Mouse (Mus musculus): ENCODE data around the gene Ripk1. TPM values are rescaled to one million over a fixed set of nuclear protein-coding genes. Genes with fewer than 3 reads are reported as not detected.

The Ripk1 gene
- 1 to 10 TPM; 5.5 to 7.9 (median 6.0) TPM for total RNA-seq (2022)

DNA sequence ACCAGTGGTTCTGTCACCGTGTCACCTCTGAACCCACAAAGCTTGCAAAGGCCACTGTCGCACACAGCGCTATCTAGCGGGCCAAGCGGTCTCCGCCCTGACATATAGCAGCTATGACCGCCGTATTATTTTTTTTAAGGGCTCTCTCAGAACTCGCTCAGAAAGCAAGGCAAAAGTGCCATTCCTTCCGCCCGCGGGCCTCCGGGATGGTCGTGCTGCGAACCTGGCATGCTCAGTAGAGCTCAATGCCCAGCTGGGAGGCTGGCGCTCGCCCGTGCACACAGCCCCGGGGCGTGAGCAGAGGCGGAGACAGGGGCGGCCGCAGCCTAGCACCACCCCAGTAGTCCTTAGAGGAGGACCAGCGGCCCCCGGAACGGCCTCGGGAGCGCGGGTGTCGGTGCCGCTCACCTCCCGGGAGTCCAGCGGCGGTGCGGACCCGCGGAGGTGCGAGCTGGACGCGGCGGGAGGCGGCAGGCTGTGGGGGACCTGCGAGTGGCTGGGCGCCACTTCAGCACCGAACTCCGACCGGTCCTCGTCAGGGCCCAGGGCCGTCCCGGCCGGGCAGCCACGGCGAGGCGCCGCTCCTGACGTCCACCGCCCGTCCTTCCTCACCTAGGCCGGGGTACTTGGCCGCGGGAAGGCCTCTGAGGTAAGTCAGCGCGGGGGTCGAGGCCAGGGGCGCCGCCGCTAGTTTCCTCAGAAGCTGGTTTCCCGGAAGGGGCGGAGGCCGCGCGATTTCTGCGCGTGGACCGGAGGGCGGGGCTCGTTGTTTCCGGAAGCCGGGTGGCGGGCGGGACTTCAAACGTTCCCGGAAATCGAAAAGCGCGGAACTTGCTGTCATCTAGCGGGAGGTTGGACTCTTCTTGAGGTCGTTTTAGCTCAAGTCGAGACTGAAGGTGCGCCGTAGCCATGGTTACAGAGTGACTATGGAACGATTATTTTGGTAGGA, at the start of gene Ripk1, which contains the start of gene Serpinb6a:
TSS of gene Ripk1 (plus strand) at position 306 of the 949 bp plus-strand sequence.
TSS of gene Serpinb6a (minus strand) at position 737 of the 949 bp plus-strand sequence.
- DNase-seq (ENCODE audit: low spot score), result peak; percentile 92

DNA sequence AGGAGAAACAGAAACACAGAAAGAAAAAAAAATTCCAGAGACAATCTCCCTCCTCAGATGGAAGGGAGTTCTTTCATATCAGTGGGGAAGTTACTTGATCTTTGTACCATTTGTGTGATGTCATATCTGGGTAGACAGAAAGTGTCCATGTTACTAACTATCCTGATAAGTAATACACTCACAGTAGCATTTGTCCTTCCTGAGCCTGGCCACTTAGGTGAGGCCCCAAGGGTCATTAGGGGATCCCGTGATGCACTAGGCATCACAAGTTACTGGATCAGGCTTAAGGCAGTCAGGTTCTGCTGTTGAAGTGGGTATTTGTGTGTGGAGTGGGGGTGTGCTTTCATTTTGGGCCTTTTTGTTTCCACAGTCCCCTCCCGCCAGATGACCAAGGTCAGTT, 49.2 kb upstream of the Ripk1 start:
- no peak for DNase-seq (ENCODE audit: low spot score)

DNA sequence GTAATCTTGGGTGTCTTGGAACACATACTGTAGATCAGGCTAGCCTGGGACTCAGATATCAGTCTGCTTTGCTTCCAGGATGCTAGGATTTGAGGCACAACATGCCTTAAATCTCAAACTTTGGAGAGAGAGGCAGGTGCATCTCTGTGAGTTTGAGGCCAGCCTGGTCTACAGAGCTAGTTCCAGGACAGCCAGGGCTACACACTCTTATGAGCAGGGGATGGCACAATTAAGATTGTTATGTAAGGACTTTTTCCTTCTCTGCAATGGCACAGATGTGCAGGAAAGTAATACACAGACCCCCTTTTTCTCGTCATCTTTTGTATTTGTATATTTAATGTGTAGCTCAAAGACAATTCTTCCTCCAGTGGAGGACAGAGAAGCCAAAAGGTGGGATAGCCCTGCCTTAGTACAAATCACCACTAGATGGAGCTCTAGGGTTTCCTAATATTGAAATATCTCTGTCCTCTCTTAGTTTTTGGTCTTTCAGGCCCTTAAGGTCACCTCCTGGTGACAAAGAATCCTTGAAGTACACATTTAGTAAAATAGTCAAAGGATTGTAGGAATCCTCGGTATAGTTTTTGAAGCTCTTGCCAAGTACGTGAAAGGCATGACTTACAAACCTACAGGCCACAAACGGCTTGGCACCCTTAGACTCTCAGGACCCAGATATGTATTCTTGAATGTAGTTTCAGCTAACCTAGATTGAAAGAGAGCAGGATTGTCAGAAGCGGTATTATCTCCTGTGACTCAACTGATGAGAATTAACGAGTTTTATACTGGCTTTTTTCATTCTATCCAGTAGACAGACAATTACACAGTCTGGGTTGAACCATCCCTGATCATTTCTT, 45.4 kb upstream of the Ripk1 start:
- DNase-seq (ENCODE audit: low spot score), result peak; percentile 75

DNA sequence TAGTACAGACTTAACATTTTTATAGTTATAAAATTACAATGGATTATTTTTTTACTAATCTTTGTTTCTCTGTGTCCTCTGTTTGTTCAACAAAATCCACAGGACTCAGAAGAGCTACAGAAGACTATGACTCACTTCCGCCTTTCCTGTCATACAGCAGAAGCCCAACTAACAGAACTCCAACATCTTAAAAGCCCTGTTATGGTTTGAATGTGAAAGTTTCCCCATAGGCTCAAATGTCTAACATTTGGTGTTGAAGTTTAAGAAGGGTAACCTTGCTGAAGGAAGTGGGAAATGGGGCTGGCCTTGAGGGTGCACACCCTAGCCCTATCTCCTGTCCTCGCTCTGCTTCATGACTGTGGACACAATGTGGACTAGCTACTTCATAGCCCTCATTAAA, 42.4 kb upstream of the Ripk1 start:
- DNase-seq (ENCODE audit: low spot score), result no peak

DNA sequence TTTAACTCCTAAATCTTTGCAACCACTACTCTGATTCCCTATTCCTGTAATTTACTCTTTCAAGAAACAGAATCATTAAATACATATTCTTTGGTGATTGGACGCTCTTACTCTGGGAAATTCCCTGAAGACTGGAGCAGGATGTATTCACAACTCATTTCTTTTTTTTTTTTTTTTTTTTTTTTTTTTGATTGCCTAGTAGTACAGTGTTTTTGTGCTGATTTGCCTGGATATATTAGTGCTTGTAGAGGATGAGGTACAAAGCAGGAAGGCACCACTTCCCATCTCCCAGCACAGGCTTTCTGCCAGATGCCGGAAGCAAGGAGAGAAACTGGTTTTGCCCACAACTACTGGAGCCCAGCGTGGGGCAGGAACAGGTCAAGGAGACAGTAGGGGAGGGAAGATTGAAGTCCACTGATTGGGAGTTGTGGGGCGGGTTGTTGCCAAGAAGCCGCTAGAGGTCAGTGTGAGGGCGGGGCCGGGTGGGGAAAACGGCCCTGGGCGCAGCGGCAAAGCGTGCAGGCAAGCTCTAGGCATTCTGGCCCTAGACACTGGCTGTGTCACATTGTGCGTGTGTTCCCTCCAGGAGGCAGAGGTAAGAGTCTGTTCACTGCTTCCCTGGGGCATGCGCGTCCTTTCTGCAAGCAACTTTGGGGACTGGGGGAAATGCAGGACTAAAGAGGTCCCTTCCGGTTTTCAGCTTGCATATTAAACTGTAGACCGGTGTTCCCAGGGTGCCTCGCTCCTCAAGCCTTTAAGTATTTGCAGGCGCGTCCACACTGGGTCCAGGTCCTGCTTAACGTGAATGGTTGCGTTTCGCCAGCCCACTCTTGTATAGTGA, 37.7 kb upstream of the Ripk1 start, which contains the start of gene Nqo2:
TSS of gene Nqo2 (plus strand) at position 482 of the 841 bp plus-strand sequence.
- DNase-seq (ENCODE audit: low spot score), result peak; percentile 80

DNA sequence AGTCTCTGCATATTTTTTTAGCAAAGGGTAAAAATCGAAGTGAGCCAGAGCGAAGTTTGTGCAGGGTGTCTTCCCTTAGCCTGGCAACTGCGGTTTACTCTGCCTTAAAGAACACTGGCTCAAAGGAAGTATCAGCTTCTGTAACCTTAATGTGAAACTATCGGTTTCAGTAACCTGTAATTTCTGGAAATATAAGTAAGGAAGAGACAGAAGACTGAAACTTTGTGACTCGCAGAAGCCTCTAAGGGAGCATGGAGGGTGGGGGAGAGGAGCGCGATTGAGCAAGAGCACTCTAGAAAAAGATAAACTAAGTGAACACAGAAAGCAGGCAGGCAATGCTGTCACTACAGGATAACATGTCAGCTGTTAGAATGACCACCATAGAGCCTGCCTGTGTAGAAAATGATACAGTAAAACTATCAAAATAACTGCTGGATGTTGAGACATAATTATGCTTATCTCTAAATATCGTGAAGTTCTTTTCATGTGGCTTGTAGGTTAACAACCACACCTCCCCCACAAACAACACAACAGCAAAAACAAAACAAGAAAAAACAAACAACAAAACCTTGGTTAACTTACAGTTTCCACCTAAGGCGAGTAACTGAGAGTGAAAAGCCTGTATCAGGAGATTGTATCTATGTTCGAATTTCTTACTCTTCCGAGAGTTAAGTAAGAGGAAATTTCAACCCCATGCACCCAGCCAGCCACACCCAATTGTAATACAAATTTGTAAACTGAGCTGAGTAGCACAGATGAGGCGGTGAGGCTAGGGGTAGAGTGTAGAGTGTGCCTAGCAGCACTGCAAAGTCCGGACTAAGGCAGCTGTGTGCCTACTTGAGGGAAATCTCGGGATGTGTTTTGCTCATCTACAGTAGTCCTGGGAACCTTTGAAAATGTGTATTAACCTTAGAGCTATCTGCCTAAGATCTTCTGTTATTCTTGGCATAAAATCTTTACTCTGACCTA, 36.8 kb upstream of the Ripk1 start:
- DNase-seq (ENCODE audit: low spot score), result no peak

DNA sequence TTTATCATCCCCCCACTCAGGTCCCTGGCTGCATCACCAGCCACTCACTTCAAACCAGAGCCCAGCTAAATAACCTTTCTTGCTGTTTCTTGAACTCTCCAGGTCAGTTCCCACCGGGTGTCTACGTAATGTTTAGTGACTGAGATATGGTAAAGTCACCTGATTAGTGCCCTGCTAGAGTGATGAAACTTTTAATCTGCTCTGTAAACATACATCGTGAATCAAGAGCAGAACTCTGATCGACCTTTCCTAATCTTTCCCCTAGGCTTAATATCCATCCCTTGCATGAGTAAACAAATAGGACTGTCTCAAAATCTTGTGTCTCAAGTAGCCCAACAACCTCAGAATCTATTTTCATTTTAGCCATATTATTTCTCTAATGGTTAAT, 36.1 kb upstream of the Ripk1 start:
- no peak for DNase-seq (ENCODE audit: low spot score)

DNA sequence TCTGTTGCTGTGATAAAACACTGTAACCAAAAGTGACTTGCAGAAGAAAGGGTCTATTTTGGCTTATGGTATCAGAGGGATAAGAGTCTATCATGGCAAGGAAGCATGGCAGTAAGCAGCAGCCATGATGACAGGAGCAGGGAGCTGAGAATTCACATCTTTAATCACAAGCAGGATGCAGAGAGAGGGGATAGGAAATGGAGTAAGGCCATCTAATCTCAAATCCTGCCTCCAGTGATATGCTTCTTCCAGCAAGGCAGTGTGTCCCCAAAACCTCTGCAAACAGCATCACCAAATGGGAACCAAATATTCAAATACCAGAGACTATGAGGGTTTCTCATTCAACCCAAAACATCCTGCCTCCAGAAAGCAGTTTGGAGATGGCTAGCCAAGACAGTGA, 35.6 kb upstream of the Ripk1 start:
- DNase-seq (ENCODE audit: low spot score), result no peak

DNA sequence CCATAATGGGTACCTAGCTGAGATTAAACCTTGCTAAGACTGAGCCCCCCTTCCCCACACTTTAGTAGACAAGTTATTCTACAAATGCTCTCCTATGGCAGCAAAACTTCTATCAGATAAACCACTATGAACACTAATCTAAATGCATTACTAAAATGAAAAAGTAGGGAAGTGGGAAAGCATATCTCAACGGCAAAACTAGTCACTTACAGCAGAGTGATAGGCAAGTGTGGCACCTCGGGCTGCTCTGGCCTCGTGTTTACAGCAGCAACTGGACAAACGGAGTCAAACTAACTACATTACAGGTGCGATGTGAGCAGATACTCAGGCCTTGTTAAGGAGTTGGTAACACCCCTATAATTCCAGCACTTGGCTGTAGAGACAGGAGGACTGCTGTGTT, 12.5 kb upstream of the Ripk1 start:
- no peak for DNase-seq (ENCODE audit: low spot score)

DNA sequence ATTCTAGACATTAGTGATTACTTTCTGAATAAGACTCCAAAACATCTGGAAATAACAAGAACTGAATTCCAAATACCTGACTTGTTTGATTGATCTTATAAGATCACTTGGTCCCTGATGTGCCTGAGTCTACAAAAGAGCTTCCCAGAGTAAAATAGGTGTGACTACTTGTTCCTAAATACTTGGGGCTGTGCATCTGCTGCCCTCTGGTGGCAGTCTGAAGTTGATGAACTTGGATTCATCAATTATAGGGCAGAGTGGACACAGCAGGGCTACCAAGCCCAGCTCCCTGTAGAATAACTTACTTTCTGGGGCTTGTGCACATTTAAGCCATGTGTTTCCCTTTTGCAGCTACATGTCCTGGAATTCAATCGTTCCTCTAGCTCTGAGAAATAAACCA, 7.0 kb upstream of the Ripk1 start:
- DNase-seq (ENCODE audit: low spot score), result peak; percentile 76

DNA sequence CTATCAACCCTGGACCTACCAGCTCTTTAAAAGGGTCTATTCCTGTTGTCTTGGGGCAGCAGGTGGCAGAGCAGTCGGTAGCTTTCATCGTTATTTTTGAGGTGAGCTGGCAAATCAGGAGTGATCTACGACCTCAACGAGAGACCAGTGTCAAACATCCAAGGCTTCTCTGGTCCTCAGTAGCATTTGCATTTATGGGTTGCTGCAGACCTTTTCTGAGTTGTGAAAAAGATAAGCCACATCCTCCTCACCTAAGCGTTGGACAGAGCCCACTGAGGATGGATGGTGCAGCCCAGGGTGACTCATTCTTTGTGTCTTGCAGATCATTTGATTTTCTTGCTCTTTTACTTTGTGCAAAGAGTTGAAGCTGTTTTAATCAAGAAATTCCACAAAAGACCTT, 895 bp downstream of the Ripk1 start:
- no peak for DNase-seq (ENCODE audit: low spot score)

DNA sequence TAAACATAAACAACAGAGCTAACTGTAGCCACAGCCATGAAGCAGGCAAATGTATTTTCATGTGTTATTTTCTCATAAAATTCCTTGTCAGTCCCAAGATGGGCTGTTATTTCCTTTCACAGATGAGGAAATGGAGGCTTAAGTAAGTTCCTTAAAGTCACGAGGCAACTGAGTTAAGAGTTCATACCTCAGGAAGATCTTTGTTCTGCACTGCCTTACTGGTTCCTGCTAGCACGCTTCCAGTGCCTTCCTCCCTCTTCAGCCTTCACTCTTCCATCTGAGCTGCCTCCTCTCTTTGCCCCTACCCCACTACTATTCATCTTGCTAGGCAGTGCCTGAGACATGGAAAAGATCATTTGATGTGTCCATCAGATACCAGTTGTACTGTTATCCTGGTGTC, 5.1 kb downstream of the Ripk1 start:
- DNase-seq (ENCODE audit: low spot score), result peak; percentile 13

DNA sequence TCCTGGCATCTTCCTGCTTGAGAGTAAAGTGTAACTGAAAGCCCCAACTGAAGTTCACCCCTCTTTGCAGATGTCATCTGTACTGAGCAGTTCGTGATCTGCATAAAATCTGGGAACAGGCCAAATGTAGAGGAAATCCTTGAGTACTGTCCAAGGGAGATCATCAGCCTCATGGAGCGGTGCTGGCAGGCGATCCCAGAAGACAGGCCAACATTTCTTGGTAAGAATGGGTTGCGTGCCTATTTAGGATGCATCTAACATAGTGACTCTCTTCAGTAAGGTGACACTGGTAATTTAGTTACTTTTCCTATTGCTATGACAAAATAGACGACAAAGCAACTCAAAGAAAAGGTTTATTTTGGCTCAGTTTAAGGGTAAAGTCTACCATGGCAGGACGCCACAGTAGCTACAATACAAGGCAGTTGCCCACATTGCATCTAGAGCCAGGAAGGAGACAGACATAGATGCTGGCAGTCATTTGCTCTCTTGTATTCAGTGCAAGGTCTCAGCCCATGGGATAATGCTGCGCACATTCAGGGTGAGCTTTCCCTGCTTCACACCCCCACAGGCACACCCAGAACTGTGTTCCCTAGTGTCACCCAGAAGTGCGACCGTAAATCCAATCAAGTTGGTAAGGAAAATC, 14.9 kb downstream of the Ripk1 start:
- DNase-seq (ENCODE audit: low spot score), result no peak

DNA sequence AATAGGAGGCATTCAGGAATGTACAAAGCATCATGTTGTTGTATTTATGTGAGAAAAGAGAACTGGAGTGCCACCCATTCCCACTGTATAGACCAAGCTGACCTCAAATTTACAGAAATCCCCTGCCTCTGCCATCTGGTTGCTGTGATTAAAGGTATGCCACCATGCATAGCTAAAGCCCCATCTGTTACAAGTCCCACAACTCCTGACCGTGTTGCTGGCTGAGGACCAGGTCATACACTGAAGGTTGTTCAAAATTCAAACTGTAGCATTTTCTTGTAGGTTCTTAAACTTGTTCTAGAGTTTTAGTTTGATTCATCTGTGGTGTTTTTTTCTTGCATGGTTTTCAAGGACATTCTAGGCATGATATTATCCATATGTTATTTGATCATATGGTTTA, 16.4 kb downstream of the Ripk1 start:
- no peak for DNase-seq (ENCODE audit: low spot score)

DNA sequence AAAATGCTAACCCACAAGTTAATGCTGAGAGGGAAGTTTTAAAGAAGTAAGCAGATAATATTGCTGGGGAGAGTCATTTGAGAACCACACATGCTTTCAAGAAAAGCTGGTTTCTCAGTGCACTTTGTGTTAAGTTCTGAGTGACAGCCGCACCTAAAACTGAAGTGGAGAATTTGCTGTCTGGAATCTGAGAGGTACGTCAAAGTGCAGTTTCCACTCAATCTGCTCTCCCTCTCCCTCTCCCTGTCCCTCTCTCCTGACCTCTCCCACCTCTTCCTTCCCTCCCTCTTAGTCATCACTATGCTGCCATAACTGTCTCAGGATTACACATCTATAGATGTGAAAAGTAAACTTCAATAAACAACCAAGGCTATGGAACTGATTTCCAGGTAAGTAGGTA, 19.8 kb downstream of the Ripk1 start:
- DNase-seq (ENCODE audit: low spot score), result no peak

DNA sequence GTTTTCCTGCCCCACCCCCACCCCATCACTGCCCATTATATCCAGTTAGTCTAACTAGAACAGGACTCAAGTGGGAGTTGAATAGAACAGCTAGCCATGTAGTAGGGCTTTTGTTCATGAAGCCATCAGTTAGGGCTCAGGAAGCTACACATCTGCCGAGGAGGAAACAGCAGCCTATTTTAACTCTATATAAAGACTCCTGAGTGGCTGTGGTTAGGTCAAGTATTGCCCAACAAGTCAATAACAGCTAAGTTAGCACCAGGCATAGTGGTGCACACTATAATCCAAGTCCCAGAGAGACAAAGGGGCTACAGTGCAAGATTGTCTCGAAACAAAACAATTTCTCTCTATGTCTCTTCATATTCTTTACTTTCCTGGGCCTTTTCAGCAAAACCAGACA, 29.9 kb downstream of the Ripk1 start:
- DNase-seq (ENCODE audit: low spot score), result no peak

DNA sequence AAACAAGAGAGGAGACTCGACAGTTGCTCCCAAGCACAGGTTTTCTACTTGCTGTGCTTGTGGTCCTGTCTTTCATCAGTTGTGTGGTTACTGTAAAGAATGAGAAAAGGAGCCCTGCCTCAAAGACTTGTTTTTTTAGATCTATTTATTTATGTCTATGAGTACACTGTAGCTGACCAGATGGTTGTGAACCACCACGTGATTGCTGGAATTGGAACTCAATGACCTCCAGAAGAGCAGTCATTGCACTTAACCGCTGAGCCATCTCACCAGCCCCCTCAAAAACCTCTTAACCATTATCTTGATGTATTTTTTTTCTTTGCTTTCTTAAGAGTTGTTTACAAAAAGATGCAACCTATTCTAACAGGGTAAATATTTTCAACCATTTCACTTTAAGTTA, 33.3 kb downstream of the Ripk1 start:
- no peak for DNase-seq (ENCODE audit: low spot score)

DNA sequence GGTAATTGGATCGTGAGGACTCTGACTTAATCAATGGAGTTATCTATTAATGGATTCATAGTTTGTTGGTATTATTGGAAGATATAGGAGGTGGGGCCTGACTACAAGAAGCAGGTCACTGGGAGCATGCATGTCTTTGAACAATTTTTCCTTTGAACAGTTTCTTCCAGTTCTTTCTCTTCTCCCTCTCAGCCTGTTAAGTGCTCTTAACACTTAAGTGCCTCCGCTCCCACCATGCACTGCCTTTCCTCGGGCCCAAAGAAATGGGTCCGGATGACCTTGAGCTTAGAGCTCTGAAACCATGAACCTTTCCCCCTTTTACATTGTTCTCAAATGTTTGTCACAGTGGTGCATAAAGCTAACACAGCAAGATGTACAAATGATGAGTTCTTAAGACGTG, 34.6 kb downstream of the Ripk1 start:
- DNase-seq (ENCODE audit: low spot score), result no peak

DNA sequence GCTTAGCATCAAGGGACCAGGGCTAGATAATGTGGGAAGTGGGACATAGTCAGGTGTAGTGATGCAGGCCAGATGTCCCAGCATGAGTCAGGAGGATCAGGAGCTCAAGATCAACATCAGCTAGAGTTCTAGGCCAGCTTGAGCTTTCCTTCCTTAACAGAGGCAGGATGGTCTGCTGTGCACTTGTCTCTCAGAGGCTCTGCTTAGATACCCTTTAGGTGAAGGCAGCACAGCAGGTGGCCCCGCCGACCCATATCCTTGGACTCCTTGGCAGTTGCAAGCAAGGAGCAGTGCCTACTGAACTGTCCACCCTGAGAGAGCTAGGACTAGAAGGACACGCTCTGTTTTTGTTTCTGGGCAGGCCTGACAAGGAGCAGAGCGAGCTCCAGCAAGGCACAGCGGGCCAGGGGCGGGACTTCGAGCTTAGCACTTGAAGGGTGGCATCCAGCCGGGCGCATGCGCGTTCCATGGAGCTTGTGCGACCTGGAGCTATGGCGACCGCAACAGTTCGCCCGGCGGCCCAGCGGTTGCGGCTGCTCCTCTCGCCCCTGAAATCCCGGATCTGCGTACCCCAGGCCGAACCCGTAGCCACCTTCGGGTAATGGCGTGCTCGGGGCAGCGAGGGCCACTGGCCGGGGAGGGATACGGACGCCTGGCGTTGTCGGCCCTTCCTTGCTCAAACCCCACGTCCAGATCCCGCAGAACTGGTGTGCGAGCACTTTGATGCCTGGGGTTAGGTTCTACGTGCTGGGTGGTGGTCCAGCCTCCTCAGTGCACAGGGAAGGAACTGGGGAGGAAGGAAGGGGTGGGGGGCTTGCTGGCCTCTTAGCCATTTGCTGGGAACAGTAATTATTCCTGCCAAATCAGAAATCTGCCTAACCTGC, 35.3 kb downstream of the Ripk1 start, which contains the start of gene Bphl:
TSS of gene Bphl (plus strand) at position 426 of the 884 bp plus-strand sequence.
- peak; percentile 89 for DNase-seq (ENCODE audit: low spot score)

Measured in heart, adult 8-10 months (tissue).